Mouse (Mus musculus): ENCODE data around the gene Cxcl2. TPM values are rescaled to one million over a fixed set of nuclear protein-coding genes. Genes with fewer than 3 reads are reported as not detected.

The Cxcl2 gene
- 0.08 TPM in 1 of 2 replicates, not detected in the other for polyA plus RNA-seq (2012; rRNA removed)

DNA sequence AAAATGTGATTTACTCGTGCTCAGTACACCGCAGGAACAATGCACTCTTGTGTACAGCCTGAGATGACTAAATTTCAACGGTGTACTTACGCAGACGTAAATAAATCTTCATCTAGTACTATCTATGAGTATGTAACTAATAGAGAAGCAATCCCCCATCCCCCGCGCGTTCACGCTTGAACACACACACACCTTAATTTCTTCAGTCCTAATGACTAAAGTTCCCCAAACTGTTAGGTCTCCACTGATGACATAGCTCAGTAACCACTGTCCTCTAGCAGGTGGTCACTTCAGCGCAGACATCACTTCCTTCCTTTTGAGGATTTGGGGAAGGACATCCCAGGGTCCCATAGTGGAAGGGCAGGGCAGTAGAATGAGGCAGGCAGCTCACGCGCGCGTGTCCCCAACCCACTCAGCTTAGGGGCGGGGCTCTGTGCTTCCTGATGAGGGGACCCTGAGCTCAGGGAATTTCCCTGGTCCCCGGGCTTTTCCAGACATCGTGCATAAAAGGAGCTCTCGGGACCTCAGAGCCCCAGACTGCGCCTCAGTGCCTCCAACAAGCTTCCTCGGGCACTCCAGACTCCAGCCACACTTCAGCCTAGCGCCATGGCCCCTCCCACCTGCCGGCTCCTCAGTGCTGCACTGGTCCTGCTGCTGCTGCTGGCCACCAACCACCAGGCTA, at the start of gene Cxcl2:
Cxcl2 (plus strand) TSS at position 533 of the 682 bp plus-strand sequence.
- no peak for DNase-seq (ENCODE audit: extremely low spot score in 1 of 2, low spot score in 1 of 2)

DNA sequence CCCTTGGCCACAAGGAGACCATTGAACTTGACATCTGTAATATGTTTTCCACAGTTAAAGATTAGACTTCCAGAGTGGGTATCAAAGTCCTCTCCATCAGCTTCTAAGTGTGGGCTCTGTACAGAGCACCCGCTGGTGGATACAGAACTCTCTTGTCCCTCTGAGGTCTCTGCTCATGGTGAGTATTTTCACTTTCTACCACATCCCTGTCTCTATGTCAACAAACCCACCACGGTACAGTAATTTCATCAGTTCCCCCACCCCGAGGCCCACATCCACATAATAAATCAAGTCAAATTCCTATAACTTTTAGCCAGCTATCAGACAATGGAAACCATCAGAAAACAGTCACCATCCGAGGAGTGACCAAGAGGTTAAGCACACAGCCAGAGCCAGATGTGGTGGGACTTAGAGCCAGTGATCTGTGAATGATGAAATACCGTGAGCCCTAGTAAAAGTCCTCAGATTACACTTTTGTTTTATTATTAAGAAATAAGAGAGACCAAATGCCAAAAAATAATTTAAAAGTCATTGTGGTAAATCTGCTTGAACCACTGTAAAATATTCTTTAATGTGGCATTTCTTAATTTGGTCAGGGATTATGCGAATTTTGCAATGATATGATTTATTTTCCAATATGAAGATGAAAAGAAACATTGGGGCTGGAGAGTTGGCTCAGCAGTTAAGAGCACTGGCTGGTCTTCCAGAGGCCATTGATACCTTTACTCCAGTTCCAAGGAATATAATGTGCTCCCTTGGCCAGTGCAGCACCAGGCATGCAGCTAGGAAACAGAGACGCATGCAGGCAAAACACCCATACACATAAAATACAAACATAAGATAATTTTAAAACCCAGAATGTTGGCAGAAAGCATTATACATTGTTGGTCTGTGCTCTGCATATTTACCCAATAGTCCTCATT, 48.1 kb upstream of the Cxcl2 start:
- no peak for DNase-seq (ENCODE audit: extremely low spot score in 1 of 2, low spot score in 1 of 2)

DNA sequence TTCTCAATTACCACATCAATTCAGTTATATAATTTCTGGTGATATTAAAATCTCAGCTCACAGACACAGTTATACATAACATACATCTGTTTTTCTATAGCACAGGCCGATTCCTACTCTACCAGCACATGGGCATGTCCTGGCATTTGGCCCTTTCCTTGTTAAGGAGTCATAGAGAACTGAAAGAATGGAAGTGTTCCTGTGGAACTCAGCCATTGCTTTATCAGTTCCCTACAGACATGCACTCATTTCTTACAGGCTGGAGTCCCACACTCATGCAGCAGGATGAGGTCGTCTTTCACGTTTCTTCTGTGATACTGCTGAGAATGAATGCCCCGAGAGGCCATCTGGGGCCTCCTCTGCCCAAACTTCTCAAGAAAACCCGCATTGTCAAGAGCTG, 46.2 kb upstream of the Cxcl2 start:
- DNase-seq (ENCODE audit: extremely low spot score in 1 of 2, low spot score in 1 of 2): no peak

DNA sequence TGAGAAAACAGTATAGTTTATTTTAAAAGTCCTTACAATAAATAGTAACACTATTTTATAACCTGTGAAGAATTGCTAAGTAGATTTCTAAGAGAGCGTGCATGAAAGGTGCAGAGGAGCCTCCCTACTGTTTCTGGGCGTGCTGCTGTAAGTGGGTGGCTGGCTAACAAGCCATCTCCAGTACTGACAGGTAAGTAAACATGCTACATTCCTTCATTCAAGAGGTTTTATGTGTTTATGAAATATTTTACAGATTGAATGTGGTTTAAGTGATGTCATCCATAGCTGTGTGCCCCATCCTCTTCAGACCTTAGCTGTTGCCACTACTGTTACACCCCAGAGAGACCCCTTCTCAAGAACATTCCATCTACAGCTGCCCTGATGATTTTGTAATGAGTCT, 45.2 kb upstream of the Cxcl2 start:
- DNase-seq (ENCODE audit: extremely low spot score in 1 of 2, low spot score in 1 of 2): no peak

DNA sequence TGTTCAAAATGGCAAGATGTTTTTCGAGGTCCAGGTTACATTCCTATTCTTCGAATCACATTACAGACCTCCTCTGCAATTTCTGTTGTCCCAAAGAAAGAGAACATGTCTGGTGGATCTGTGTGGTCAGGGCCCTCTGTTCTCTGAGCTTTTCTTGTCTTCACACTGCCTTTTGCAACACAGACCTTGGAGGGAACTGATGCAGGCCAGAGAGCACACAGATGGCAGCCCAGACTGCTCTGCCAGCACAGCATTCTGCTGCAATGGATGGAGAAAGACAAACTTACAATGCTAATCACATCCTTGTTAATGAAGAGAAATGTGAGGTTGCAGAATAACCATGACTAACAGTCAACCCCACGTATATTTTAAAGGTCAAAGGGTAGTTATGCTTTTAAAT, 44.6 kb upstream of the Cxcl2 start:
- DNase-seq (ENCODE audit: extremely low spot score in 1 of 2, low spot score in 1 of 2): no peak

DNA sequence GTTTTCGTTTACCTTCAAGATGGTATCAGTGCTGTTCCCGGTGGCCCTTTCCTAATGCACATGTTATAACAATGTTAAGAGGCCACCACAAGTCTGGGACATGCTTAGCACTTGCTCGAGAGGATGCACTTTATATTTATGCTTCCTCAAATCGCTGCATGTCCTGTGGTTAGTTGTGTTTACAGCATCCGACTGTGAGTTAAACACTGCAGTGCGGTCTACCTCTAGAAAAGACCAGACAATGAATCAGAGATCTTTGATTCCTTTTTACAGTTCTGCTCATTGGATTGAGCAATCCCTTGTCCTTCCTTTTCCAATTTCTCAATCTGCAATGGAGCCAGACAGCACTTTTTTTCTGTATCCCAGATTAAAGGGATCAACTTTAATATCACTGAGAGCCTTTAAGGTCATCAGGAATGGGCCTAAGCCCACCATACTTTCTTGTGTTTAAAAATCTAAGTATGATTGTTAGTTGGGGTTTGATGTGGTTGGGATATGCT, 41.7 kb upstream of the Cxcl2 start:
- no peak for DNase-seq (ENCODE audit: extremely low spot score in 1 of 2, low spot score in 1 of 2)

DNA sequence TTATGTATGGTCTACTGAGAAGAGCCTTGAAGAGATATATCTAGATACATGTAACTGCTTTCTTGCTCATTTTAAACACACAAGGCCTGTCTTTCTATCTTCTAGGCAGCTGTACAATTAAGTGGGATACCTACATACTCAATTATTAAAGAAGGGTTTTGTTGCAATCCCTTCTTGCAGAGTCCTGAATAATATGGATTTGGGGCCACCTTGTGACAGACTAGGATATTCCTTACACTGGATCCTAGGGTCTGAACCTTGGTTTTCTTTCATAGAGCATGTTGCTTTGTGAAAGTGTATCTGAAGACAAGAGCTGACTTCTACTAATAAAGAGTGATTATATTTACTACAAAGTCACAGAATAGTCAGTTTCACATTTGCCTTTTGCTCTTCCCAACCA, 36.9 kb upstream of the Cxcl2 start:
- peak in 1 of 2 experiments; percentile 22 for DNase-seq (ENCODE audit: extremely low spot score in 1 of 2, low spot score in 1 of 2)

DNA sequence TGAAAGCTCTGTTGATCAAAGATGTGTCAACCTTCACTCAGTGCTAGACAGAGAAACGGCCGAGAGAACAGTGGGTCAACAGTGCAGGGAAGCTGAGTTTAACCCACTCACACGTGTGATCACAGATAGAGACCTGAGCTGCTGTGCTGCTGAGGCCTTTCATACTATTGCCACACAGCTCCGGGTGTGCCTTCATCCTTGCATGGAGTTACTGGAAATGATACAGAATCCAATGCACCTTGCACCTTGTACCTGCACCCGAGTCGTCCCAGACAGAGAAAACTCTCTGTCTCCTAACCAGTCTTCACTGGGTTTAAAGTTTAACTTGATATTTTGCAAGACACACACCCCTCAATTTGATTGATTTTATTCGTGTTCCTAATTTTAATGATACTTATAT, 31.3 kb upstream of the Cxcl2 start:
- DNase-seq (ENCODE audit: extremely low spot score in 1 of 2, low spot score in 1 of 2): no peak

DNA sequence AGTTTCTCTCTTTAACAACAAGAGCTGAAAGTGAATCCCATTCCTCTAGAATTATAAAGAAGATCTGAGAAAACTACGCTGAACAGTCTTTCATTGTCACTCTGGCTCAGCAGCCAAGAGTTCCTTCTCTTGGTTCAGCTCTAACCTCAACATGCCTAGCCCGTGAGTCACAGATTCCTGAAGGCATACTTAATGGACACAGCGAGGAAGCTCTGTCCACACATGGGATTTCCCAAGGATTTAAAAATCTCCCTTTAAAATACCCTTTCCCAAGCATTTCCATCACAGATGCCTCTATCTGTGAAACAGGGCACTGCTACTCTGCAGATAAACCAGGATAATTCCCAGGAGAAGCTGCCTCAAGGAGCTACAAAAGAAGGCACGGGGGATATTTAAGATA, 27.6 kb upstream of the Cxcl2 start:
- no peak for DNase-seq (ENCODE audit: extremely low spot score in 1 of 2, low spot score in 1 of 2)

DNA sequence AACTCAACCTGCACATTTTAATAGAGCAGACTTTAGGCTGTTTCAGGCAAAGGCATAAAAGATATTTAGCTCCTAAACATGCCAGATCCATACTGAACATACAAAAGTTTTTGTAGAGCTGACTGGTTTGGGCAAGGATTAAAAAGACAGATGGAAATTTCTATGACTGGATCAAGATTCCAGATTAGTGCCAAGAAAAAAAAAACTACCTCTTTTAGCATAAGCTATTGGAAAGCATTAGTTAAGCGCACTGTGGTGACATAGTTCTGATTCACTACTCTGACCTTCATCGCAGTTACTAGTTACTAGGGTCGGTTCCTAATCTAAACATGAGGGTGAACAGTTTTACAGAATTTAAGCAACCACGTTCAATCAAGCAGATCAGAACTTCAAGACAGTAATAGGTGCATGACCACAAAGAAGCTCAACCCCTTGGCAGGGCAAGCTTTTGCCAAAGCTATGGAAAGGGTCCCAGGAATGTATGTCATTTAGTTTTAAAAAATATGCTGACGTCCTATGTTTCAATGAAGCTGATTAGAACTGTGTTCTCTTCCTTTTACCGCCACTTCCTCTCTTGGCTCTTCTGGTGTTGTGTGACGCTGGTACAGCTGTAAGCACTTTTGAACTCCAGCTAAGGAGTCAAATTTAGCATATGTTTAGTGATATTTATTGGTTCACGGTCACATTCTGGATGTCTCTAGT, 27.0 kb upstream of the Cxcl2 start:
- DNase-seq (ENCODE audit: extremely low spot score in 1 of 2, low spot score in 1 of 2): no peak

DNA sequence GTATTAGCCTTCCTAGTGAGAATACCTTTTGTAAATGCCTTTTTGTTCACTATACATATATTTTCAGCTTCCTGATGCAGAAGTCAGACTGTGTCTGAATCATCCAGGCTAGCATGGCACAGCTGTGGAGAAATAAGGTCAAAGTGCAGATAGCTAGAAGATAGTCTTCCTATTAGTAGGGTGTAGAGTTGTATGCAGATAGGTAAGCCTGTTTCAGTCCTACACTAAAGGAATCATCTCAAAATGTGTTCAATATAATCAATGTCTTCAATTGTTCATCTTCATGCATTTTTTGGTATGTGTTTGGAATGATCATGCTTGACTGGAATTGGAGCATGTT, 26.5 kb upstream of the Cxcl2 start:
- no peak for DNase-seq (ENCODE audit: extremely low spot score in 1 of 2, low spot score in 1 of 2)

DNA sequence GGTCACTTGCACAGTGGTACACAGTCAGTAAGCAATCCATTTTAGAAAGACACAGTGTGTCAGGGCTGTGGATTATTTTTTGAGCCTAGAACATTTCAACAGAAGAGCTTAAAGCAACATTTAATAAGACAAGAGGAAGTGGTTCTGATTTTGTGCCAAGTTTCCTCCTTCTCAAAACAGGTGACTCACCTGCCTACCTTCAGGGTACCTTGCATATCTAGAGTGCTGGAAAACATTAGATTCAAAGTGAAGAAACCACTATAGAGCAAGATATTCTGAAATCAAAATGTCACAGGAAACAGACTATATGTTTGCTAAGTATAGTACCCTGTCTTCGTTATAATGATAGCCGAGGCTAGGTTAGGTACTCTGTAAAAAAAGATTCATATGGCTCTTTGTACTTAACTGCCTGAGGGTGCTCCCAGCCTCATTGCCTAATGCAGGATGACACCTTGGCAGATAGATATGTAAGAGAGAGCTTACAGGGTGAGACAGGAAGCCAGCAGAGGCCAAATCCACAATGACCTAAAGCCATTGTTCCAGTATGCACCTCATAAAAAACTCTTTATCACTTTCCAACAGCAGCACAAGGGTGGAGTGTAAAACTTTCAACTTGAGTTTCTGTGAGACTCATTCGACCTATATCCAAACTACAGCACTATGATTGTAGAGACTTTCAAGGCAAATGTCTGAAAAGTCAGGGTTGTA, 24.2 kb upstream of the Cxcl2 start:
- DNase-seq (ENCODE audit: extremely low spot score in 1 of 2, low spot score in 1 of 2): no peak

DNA sequence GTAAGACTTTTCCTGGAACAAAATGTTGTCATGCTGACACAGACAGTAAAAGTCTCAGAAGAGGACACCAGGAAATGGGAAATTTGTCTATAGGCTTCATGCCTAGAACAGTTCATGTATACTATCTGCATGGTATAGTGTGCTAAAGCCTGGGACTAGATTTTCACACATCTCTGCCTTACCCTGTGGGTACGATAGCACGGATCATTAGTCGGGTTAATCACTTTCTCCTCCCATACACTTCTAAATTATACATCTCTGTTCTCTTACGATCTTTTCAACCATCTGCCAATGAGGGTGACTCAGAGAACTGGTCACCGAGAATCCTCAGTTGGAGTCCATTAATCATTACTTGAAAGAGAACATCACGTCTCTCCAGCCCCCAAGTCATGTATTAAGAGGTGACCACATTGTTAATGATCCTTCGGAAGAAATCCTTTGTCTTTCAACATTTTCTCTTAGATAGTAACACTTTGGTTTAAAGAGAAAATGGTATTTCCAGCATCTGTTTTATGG, 23.3 kb upstream of the Cxcl2 start:
- DNase-seq (ENCODE audit: extremely low spot score in 1 of 2, low spot score in 1 of 2): no peak

DNA sequence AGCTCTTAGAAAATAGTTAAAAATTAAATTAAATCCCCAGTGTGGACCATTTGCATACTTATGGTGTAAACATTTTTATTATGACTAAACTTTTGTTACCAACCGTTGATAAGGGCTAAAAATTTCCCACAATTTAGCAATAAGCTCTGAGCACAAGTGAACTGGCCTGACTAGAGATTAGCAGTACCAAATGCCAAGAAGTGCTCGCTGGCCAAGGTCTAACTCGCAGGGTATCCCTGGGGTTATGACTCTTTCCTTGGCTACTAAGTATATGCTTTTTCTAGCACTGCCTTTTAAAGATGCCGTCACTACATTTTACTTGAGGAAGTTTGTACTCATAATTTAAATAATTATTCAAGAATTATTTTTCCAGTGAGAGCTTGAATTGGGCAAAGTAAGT, 22.6 kb upstream of the Cxcl2 start:
- no peak for DNase-seq (ENCODE audit: extremely low spot score in 1 of 2, low spot score in 1 of 2)

DNA sequence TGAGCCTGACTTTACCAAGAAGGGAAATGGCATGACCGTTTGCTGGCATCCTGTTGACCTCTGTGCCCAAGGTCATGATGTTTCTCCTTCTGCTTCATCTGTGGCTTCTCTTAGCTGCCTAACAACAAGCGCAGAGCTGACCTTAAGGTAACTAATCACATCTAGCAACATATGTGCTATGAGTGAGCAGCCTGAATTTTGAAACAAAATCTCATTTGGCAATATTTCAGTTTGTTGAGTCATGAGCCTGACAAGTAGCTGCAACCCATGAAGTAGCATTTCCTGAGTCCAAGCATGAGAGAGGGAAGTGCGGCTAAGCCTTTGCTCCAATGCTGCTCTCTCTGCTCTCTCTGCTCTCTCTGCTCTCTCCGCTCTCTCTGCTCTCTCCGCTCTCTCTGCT, 22.0 kb upstream of the Cxcl2 start:
- DNase-seq (ENCODE audit: extremely low spot score in 1 of 2, low spot score in 1 of 2): peak in 1 of 2 experiments; percentile 44

DNA sequence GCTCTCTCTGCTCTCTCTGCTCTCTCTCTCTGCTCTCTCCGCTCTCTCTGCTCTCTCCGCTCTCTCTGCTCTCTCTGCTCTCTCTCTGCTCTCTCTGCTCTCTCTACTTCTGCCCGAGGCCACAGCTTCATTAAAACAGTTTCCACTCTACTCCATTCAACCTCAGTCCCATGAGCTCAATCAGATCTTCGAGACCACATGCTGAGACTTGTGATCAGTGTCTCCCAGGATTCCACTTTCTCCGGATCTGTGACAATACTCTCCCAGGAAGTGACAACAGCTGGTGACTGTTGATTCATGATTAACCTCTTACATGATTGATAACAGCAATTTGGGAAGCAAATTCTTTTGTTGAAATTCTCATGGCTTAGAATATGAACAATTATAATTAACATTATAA, 21.5 kb upstream of the Cxcl2 start:
- no peak for DNase-seq (ENCODE audit: extremely low spot score in 1 of 2, low spot score in 1 of 2)

DNA sequence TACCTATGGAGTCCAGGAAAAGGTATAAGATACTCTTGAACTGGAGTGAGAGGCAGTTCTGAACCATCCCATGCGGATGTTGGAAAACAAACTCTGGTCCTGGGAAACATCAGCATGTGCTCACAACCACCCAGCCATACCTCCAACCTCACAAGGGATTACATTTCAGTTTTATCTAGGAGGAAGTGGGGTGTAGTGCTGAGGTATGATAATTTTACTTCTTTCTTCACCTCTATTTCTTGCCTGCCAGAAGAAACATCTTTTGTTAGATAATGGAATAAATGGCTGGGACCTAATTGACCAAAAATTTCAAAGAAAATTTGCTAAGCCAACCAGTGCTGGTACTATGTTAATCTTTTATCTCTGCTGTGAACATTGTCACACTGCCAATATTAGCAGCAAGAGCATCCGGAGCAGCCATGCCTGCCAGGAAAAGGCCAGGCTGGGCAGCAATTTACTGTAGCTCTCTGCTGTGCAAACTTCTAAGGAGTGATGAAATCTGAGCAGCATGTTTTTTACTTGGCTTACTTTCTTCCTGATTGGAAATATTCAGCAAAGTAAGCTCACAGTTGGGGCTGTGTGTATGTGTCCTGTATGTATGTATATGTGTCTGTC, 18.9 kb upstream of the Cxcl2 start:
- DNase-seq (ENCODE audit: extremely low spot score in 1 of 2, low spot score in 1 of 2): no peak

DNA sequence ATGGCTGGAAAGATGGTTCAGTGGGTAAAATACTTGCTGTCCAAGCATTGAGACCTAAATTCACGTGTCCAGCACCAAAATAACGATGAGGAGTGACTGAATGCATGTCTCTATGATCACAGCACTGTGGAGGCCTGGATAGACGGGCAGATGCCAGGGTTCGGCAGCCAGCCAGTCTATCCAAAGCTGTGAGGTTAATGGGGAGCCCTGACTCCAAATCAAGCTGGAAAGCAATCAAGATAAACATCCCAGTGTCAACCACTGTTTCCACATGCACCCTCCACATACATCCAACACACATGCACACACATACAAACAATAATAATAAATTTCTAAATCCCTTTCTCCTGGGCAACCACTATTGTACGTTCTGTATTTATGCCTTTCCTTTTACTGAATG, 15.0 kb upstream of the Cxcl2 start:
- DNase-seq (ENCODE audit: extremely low spot score in 1 of 2, low spot score in 1 of 2): no peak

DNA sequence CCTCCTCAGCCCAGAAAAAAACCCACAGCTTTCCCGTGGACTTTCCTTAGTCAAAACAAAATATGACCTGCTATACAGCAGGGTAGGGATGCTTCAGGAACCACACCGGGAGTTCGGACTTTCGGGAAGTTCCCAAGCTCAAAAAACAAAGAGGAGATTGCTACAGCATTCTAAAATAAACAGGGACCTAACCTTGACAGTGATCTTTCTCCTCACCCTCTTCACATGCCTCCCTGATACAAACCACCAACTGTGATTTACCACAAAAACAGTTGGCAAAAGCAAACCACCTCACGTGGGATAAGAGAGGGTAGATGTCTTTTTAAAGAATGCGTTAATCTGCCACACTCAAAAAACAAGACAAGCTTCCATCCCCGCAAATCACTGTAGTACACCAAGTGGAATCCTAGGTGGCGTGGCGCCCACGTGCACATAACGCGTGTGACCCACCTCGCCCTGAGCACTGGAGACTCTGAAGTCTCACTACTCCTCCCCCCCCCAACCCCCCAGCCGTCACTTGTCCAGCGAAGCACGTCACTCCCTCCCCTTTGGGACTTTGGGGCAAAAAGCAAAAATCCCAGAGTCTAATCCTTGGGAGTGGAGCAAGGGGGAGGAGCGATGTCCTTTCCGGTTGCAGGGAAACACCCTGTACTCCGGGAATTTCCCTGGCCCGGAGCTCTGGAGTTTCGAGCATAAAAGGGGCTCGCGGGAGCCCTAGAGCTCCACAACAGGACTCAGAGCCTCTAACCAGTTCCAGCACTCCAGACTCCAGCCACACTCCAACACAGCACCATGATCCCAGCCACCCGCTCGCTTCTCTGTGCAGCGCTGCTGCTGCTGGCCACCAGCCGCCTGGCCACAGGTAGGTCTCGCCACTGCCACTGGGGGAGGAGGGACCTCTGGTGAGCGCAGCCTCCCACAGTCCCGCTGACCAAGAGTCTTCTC, 12.9 kb upstream of the Cxcl2 start, which contains the start of gene Cxcl1:
Cxcl1 (plus strand) TSS at position 723 of the 945 bp plus-strand sequence.
- no peak for DNase-seq (ENCODE audit: extremely low spot score in 1 of 2, low spot score in 1 of 2)

Measured in frontal cortex, adult 2 months (tissue).